Mouse (Mus musculus): ENCODE data around the gene Zfp512b. TPM values are rescaled to one million over a fixed set of nuclear protein-coding genes. Genes with fewer than 3 reads are reported as not detected.

The Zfp512b gene
- total and polyA plus RNA-seq, 3 experiments = 13.2 to 20.6 (median 16.9) TPM

DNA sequence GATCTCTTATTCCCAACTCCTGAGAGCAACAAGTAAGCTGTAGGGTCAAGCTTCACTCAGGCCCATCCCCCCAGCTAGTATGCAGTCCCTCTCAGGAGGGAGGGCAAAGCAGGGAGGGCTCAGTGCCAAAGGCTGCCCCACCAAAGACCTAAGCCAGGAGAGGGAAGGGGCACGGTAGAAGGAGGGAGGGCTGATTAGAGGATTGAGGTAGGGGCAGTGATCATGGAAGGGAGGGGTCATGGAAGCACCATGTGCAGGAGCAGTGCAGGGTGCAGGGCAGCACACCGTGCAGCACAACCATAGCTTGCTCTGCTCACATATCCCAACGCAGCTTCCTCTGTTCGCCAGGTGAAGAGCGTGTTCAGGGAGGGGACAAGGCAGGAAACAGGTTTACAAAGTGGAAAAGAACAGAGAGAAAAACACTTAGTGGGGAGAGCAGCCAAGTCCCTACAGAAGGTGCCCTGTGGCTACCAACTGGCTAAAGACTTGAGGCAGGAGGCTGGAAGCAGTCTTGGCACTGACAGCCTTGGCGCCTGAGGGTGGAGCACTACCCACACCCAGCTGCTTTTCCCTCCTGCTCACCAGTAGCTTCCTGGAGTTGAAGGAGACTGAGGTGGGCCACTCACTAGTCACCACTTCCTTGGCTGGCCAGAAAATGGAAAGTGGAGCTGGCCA lies 21.5 kb downstream of the Zfp512b start:
- 58% methylated on average over 6 of the region's 6 CpGs for WGBS

DNA sequence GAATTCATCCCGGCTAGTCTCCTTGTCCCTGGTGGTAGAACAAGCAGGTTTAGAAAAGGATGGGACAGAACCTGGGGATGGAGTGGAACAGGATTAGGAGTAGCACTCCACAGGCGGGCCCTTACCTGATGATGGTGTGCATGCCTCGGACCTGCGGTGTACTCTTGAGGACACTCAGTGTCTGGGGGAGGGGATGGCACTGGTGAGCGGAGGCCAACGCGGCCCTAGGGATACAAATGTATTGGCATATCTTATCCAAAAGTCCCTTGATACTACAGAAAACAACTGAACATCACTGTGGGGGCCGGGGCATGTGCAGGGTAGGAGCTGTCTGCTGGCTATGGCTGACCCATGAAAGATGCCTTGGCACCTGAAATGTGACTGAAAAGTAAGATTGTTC lies 22.2 kb downstream of the Zfp512b start:
- H3K27ac ChIP-seq = no peak overlapping the region
- no peaks in the 10 kb centered on the region for H3K79me2 ChIP-seq (replicated peaks; ENCODE audit: control insufficient read depth, insufficient read depth, low read length)
- H3K27me3 ChIP-seq (ENCODE audit: control insufficient read depth, insufficient read depth, low read length) = no peaks in the 10 kb centered on the region
- H3K4me1 ChIP-seq (ENCODE audit: control insufficient read depth, insufficient read depth, low read length) = no peaks in the 10 kb centered on the region; the same call in 1 of the 2 replicates
- H3K9ac ChIP-seq (ENCODE audit: low read depth, low read length) = no peak overlapping the region
- H3K36me3 ChIP-seq (ENCODE audit: control insufficient read depth, insufficient read depth, low read length) = no peaks in the 10 kb centered on the region
- DNase-seq = no peak
- intact Hi-C loops (cut with DNase I) = no loop called here
- 76% methylated on average over 8 of the region's 8 CpGs for WGBS
- TF ChIP-seq EP300 (IDR thresholded peaks at IDR 0.05; ENCODE audit: insufficient read depth, low read depth, low read length) (no peak), POLR2A (IDR thresholded peaks at IDR 0.05; ENCODE audit: insufficient read depth, low read depth, low read length) (no peak), CTCF (IDR thresholded peaks at IDR 0.05) (no peak)
- no peak overlapping the region for H3K4me3 ChIP-seq

More for the DNA sequence above, 21.5 kb downstream of the Zfp512b start:
- no peak overlapping the region for H3K9ac ChIP-seq (ENCODE audit: low read depth, low read length)
- intact Hi-C loops (cut with DNase I) = no loop called here
- H3K79me2 ChIP-seq (replicated peaks; ENCODE audit: control insufficient read depth, insufficient read depth, low read length) = no peaks in the 10 kb centered on the region
- no peak overlapping the region for H3K27ac ChIP-seq
- DNase-seq = no peak
- H3K4me3 ChIP-seq = no peak overlapping the region
- H3K36me3 ChIP-seq (ENCODE audit: control insufficient read depth, insufficient read depth, low read length) = no peaks in the 10 kb centered on the region
- H3K27me3 ChIP-seq (ENCODE audit: control insufficient read depth, insufficient read depth, low read length) = no peaks in the 10 kb centered on the region
- TF ChIP-seq POLR2A (IDR thresholded peaks at IDR 0.05; ENCODE audit: insufficient read depth, low read depth, low read length) (no peak), EP300 (IDR thresholded peaks at IDR 0.05; ENCODE audit: insufficient read depth, low read depth, low read length) (no peak), CTCF (IDR thresholded peaks at IDR 0.05) (no peak)
- no peaks in the 10 kb centered on the region; the same call in 1 of the 2 replicates for H3K4me1 ChIP-seq (ENCODE audit: control insufficient read depth, insufficient read depth, low read length)

DNA sequence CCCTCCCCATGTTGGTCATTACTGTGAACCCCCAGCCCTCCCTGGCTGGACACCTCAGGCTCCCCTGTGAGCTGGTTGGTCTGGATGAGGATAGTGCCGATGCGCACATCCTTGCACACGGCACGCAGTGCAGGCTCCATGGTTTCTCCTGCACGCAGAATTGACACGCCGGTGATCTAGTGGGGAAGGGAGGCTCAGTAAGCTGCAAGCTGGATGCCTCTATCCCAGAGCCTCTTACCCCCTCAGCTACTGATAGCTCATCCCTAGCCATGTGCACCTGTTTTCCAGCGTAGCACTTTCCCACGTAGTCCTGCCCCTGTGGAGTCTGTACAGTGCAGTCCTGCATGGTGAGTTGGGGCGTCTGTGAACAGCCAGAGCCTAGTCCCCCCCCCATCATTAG lies 22.7 kb downstream of the Zfp512b start:
- Histone ChIP-seq H3K36me3 (ENCODE audit: control insufficient read depth, insufficient read depth, low read length) (no peaks in the 10 kb centered on the region), H3K79me2 (replicated peaks; ENCODE audit: control insufficient read depth, insufficient read depth, low read length) (no peaks in the 10 kb centered on the region), H3K27ac (no peak overlapping the region), H3K9ac (ENCODE audit: low read depth, low read length) (no peak overlapping the region), H3K4me3 (no peak overlapping the region), H3K27me3 (ENCODE audit: control insufficient read depth, insufficient read depth, low read length) (no peaks in the 10 kb centered on the region), H3K4me1 (ENCODE audit: control insufficient read depth, insufficient read depth, low read length) (no peaks in the 10 kb centered on the region; the same call in 1 of the 2 replicates)
- TF ChIP-seq CTCF (IDR thresholded peaks at IDR 0.05) = no peak
- no peak for TF ChIP-seq EP300 (IDR thresholded peaks at IDR 0.05; ENCODE audit: insufficient read depth, low read depth, low read length)
- no peak for TF ChIP-seq POLR2A (IDR thresholded peaks at IDR 0.05; ENCODE audit: insufficient read depth, low read depth, low read length)
- intact Hi-C loops (cut with DNase I) = no loop called here
- 95% methylated on average over 10 of the region's 10 CpGs for WGBS
- DNase-seq = peak in 1 of 2 experiments; percentile 13

DNA sequence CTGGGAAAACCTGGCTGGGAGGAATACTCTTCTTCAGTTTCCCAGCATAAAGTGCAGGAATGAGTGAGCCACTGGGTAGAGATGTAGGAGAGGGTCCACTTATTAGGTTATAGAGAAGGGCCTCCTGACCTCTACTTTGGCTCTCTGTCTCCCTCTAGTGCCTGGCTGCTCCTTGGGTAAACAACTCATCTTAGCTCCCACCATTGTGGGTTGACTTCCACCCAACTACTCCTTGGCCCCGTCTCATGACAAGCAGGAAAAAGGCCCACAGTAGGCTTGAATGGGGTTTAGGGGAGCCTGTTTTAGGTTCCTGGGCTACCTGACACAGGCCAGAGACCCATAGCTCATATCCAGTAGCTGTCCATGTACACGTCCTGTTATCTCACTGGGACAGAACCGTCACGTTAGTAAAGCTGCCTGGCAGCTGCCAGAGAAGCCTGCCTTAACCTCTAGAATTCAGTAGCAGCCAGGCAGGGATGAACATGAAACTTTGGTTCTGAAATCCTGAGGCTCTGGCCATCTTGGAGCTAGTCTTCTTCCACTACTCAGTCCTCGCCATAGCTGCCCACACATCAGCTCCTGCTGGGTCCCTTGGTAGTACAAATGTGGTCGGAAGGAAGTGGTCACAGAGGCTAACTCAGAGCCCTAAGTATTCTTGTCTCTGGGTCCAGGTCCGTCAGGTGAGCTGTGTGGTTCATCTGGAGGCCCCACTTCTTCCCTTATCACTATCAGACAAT lies 24.2 kb downstream of the Zfp512b start:
- WGBS = 63% methylated on average over 7 of the region's 7 CpGs
- DNase-seq = peak; percentile 41 to 59
- no peak overlapping the region for H3K27ac ChIP-seq
- intact Hi-C loops (cut with DNase I) = loop anchor here (1.0 kb wide), 1 partner anchor 176 kb away; no protein-coding TSS in a partner anchor
- H3K36me3 ChIP-seq (ENCODE audit: control insufficient read depth, insufficient read depth, low read length) = no peaks in the 10 kb centered on the region
- no peaks in the 10 kb centered on the region for H3K79me2 ChIP-seq (replicated peaks; ENCODE audit: control insufficient read depth, insufficient read depth, low read length)
- no peak overlapping the region for H3K9ac ChIP-seq (ENCODE audit: low read depth, low read length)
- TF ChIP-seq POLR2A (IDR thresholded peaks at IDR 0.05; ENCODE audit: insufficient read depth, low read depth, low read length) (no peak), EP300 (IDR thresholded peaks at IDR 0.05; ENCODE audit: insufficient read depth, low read depth, low read length) (0 out of 2 replicates have a peak, but pooled peaks have one; percentile 27), CTCF (IDR thresholded peaks at IDR 0.05) (peak; percentile 81)
- no peaks in the 10 kb centered on the region; the same call in 1 of the 2 replicates for H3K4me1 ChIP-seq (ENCODE audit: control insufficient read depth, insufficient read depth, low read length)
- no peaks in the 10 kb centered on the region for H3K27me3 ChIP-seq (ENCODE audit: control insufficient read depth, insufficient read depth, low read length)
- H3K4me3 ChIP-seq = no peak overlapping the region

DNA sequence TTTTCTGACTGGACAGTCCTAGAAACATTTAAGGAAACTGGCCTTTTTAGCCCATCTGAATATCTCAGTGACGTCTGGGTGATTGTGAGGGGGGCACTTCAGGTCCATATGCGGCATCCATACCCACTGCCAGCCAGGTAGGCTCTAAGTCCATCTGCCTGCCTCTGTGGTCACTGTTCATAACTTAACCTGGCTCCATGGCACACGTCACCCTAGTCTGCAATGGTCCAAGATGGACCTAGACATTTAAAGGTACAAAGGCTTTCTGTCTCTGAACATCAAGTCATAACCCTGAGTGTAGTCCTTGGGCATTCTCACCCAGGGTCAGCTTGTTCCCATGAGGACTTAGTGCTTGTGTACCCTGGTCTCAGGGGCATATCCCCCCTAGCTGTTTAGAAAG lies 25.3 kb downstream of the Zfp512b start:
- intact Hi-C loops (cut with DNase I) = no loop called here
- 93% methylated on average over 3 of the region's 3 CpGs for WGBS
- H3K27ac ChIP-seq = no peak overlapping the region

DNA sequence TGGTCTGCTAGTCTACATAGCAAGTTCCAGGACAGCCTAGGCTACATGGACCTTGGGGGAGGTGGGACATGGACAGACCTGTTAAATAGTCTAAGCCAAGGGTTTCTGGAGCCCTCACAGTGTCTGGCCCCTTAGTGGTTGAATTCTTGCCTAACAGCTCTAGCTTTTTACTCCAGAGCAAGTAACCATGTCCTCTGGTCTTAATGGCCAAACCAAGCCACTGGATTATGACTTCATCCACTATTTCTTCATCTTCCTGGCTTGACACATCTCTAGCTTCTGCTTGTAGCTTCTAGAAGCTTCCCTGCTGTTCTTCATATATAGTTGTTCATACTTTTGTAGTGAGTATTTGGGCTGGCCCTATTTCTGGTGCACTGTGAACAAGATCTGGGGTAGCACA lies 38.8 kb downstream of the Zfp512b start:
- intact Hi-C loops (cut with DNase I) = no loop called here
- DNase-seq = no peak

More for the DNA sequence above, 25.3 kb downstream of the Zfp512b start:
- no peak for TF ChIP-seq POLR2A (IDR thresholded peaks at IDR 0.05; ENCODE audit: insufficient read depth, low read depth, low read length)
- TF ChIP-seq EP300 (IDR thresholded peaks at IDR 0.05; ENCODE audit: insufficient read depth, low read depth, low read length) = no peak
- TF ChIP-seq CTCF (IDR thresholded peaks at IDR 0.05) = no peak
- no peaks in the 10 kb centered on the region for H3K4me1 ChIP-seq (ENCODE audit: control insufficient read depth, insufficient read depth, low read length)
- DNase-seq = no peak
- H3K79me2 ChIP-seq (replicated peaks; ENCODE audit: control insufficient read depth, insufficient read depth, low read length) = no peaks in the 10 kb centered on the region
- H3K9ac ChIP-seq (ENCODE audit: low read depth, low read length) = no peak overlapping the region
- no peaks in the 10 kb centered on the region; the same call in 1 of the 2 replicates for H3K36me3 ChIP-seq (ENCODE audit: control insufficient read depth, insufficient read depth, low read length)
- H3K27me3 ChIP-seq (ENCODE audit: control insufficient read depth, insufficient read depth, low read length) = no peaks in the 10 kb centered on the region
- H3K4me3 ChIP-seq = no peak overlapping the region

More for the DNA sequence above, 38.8 kb downstream of the Zfp512b start:
- Histone ChIP-seq H3K27ac (no peak overlapping the region; the same call in 1 of the 2 replicates), H3K9ac (ENCODE audit: low read depth, low read length) (no peak overlapping the region), H3K79me2 (replicated peaks; ENCODE audit: control insufficient read depth, insufficient read depth, low read length) (no peaks in the 10 kb centered on the region), H3K4me1 (ENCODE audit: control insufficient read depth, insufficient read depth, low read length) (no peaks in the 10 kb centered on the region), H3K27me3 (ENCODE audit: control insufficient read depth, insufficient read depth, low read length) (no peaks in the 10 kb centered on the region), H3K4me3 (no peak overlapping the region), H3K36me3 (ENCODE audit: control insufficient read depth, insufficient read depth, low read length) (no peaks in the 10 kb centered on the region)
- TF ChIP-seq CTCF (IDR thresholded peaks at IDR 0.05) (no peak), EP300 (IDR thresholded peaks at IDR 0.05; ENCODE audit: insufficient read depth, low read depth, low read length) (no peak), POLR2A (IDR thresholded peaks at IDR 0.05; ENCODE audit: insufficient read depth, low read depth, low read length) (no peak)
